Mouse (Mus musculus): ENCODE measurements around the gene Sp140.
"Not testable (repeated sequence)": the region's sequence is repeated elsewhere in the genome, so short reads cannot be mapped to it uniquely, and the experiment has no call there.

Gene Sp140

GRCm38 (mm10) chr1:85600078-85600477 is at the start of gene Sp140:
Gene Sp140, plus strand, starts transcription at chr1:85600378.
- not testable (repeated sequence) for DNase-seq (ENCODE audit: low spot score)

DNA sequence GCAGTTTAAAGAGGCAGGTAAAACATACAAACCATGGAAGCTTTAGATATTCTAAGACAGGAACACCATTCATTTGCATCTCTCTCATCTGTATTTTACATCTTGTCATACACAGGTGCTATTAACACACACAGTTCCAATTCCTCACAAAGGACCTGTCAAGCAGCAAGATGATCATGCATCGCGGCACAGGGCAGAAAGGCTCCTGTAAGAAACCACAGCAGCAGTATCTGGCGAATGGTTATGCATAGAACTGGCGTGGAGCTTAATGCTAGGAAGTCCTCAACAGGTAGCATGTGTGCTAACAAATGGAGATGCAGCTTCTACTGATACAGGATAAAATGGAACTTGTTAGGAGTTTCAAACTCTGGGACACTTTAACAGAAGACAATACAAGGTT is 44.9 kb upstream of the Sp140 start:
- DNase-seq (ENCODE audit: low spot score), result not testable (repeated sequence)

- not testable (repeated sequence) for DNase-seq (ENCODE audit: low spot score)
Measured at GRCm38 (mm10) chr1:85573554-85573953, 26.6 kb upstream of the Sp140 start.

DNA sequence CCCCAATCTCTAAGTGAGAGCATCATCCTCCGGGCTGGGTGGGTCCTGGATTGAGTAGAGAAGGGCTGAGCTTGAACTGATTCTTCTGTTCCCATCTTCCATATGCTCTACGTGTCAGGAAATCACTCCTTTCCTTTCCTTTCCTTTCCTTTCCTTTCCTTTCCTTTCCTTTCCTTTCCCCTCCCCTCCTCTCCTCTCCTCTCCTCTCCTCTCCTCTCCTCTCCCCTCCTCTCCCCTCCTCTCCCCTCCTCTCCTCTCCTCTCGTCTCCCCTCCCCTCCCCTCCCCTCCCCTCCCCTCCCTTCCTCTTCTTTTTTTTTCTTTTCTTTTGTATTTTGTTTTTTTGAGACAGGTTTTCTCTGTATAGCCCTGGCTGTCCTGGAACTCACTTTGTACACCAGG is 24.8 kb upstream of the Sp140 start, which contains the start of gene G530012D18Rik:
Gene G530012D18Rik, plus strand, starts transcription at position 301 of the 400 bp plus-strand sequence.
- DNase-seq (ENCODE audit: low spot score), result not testable (repeated sequence)

DNA sequence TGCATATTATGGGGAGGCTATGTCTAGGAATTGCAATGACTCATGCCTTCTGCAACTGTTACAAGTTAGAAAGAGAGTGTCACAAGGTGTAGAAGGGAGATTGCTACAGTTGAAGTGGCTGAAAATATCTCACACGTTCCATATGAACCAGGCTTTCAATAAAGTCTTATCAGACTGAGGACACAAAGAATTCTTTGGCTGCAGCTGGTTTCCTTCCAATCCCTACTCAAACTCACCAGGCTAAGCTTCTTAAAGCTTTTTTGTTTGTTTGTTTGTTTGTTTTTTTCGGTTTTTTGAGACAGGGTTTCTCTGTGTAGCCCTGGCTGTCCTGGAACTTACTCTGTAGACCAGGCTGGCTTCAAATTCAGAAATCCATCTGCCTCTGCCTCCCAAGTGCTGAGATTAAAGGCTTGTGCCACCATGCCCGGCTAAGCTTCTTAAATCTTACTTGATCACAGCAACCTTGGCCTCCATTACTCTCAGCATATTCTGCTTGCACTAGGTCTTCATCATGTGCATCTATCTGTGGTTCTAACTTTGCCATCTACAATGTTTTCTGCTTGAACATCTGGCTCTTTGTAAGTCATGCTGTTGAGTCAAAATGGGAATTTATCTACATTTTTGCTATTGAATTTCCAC is 21.7 kb upstream of the Sp140 start:
- not testable (repeated sequence) for DNase-seq (ENCODE audit: low spot score)

DNA sequence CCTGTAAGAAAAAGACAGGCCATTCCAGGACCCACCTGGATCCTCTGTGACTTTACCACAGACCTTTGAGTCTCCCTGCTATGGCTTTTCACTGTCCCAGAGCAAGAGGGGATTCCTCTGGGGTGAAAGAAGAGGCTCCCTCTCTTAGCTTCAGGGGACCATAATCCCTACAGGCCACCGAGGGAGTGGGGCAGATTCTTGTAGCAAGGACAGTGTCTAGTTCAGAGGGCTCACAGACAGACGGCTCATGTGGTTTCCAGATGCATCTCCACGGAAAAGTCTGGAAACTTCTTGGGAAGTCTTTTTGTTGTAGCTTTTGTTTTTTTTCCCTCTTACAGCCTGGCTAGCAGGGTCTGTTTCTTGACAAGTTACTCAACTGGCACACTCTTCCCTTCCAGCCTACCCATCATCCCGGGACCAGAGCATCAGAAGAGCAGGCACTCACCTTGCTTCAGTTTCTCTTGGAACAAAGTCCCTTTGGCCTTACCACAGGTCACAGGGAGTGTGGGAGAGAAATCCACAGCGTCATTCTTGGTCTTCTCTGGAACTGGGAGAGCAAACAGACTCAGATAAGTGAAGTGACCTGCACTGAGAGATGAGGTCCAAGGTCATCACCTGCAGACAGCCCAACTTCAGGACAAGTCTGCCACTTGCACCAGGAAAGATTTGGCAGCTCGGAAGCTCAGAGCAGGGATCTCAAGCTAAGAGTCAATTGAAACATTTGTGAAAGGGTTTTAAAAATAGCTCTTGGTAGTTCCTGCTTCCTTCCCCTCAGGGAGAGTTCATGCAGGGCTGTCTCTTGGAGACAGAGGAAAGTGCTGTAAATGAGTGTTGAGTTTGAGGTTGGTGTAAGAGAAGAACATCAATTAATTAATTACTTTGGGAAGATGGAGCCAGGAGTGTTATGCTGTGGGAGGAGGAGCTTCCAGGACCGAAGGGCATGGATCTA is 20.7 kb upstream of the Sp140 start:
- not testable (repeated sequence) for DNase-seq (ENCODE audit: low spot score)

DNA sequence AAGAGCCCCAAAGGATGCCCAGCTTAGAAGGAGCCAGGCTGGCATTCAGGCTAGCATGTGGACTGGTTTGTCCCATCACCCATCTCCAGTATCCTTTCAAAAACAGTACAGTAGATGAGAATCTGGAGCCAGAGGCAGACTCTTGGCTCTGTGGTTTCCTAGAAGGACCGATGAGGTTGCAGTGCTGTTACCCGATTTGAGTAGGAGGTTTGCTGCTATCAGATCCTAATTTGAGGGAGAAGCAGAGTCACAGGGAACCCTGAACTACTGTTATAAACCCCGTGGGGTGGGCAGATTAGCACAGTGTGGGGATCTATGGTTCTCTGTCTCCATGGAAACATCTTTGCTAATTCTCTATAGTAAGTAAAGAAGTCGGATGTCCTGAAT is 20.0 kb upstream of the Sp140 start:
- not testable (repeated sequence) for DNase-seq (ENCODE audit: low spot score)

DNA sequence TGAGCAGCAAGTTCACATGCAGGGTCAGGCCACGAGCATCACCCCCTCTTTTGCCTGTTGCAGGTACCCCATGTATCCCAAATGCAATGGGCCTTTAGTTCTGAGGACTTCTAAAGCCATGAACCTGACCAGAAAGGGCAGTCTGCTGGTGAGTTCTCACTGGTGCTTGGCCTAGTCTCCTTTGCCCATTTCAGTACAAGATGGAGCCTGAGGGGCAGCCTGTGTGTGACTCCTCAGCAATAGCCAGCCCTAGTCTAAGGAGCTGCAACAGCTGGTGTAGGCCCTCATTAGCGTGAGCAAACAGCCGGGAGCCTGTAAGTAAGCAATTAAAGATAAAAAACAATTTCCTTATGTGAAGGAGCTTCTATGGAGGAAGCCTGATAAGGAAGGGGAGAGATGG is 19.6 kb upstream of the Sp140 start:
- not testable (repeated sequence) for DNase-seq (ENCODE audit: low spot score)

DNA sequence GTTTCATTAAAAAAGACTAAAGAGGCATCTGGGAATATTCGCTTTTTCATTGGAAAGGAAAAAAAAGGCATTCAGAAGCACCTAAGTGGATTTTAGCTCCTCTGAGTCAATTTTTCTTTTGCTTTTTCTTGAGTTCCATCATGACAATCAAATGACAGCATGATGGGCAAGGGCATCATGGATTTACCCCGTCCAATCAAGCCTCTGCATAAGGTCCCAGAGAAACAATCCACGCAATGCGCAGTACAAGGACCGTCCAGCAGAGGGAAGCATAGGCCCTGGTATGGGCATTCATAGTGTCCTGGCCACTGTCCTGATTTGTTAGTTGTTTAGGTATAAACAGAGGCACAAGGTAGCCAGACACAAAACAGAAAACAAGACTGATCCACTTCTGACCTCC is 18.7 kb upstream of the Sp140 start:
- peak; percentile 8 for DNase-seq (ENCODE audit: low spot score)

- DNase-seq (ENCODE audit: low spot score), result not testable (repeated sequence)
Measured at GRCm38 (mm10) chr1:85588697-85589096, 11.5 kb upstream of the Sp140 start.

DNA sequence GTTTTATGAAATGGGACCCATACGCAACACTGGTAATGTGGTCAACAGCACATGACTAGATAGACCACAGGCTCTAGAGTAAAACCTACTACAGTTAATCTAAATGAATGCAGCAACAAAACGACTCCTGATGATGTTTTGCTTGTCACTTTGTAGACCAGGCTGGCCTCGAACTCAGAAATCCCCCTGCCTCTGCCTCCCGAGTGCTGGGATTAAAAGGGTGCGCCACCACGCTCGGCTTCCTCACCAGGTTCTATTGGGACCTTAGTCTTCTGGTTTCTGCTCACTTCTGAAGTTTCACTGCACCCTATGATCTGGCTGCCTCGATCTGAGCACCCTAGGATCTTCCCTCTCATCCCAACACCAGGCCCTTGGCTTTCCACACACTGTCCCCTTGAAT is 7.7 kb upstream of the Sp140 start:
- not testable (repeated sequence) for DNase-seq (ENCODE audit: low spot score)

DNA sequence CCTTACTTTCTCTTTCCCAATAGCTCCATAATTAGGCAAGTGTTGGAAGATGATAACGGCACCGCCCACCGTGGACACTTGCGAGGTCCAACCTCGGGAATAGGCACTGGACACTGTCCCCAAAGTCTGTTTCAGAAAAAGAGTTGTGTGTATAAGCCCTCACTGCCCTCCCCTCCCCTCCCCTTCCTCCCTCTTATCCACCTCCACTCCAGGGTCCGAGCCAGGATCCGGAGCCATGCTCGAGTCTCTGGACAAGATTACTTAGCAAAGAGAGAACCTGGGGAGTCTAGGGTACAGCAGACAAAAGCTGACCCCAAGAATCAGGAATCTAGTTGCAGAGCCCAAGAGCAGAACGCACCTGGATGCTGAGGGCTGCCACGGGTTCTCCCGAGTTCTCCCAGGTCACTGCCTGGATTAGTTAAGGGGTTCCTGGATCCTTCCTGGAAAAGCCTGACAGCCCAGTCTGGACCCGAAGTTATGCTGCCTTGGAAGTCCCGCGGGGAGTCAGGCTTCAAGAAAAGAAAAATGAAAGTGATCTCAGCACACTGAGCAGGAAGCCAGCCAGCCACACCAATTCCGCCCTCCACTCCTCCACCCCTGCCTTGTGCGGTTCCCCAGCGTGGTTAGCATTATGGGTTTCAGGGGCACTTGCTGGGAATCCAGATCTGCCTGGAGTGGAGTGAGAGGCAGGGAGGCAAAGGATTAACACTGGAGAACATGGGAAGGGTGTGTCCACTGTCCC is 1.7 kb upstream of the Sp140 start, which contains the start of gene Sp110:
Gene Sp110, minus strand, starts transcription at position 547 of the 742 bp plus-strand sequence.
- not testable (repeated sequence) for DNase-seq (ENCODE audit: low spot score)

GRCm38 (mm10) chr1:85600794-85601193 is 616 bp downstream of the Sp140 start:
- DNase-seq (ENCODE audit: low spot score), result not testable (repeated sequence)

DNA sequence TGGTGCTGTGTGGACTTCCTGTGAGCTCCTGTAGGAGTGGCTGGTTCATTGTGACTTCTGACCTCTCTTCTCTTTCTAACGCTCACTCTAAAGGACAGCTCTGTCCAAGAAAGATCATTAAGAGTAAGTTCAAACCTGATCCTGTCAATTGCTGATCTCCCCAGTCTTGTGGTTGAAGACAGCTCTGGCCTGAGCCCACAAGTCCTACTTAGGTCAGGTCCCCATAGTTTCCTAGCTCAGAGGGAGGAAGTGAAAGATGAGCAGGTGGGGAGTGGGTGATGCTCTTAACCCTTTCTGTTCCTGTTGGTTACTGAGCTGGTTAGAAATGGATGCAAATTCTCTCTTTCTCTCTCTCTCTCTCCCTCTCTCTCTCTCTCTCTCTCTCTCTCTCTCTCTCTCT is 4.2 kb downstream of the Sp140 start:
- DNase-seq (ENCODE audit: low spot score), result not testable (repeated sequence)

DNA sequence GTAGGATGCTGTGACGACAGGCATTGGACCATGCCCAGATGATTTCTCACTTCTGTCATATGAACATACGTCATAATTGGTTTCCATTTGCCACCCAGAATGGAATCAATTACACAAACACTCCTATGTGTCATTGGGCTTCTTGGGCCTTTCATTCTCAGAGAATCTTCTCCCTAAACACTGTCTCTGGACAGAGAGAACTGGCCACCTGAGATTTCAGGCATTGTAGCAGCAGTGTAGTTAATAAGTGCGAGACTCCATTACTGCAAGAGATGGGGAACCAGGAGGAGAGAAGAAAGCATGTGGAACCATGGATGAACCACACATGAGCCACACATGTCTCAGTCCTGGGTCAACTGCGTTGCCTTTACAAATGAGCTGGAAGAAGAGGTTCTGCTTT is 8.2 kb downstream of the Sp140 start:
- not testable (repeated sequence) for DNase-seq (ENCODE audit: low spot score)

- DNase-seq (ENCODE audit: low spot score), result not testable (repeated sequence)
Measured at GRCm38 (mm10) chr1:85610581-85610980, 10.4 kb downstream of the Sp140 start.

DNA sequence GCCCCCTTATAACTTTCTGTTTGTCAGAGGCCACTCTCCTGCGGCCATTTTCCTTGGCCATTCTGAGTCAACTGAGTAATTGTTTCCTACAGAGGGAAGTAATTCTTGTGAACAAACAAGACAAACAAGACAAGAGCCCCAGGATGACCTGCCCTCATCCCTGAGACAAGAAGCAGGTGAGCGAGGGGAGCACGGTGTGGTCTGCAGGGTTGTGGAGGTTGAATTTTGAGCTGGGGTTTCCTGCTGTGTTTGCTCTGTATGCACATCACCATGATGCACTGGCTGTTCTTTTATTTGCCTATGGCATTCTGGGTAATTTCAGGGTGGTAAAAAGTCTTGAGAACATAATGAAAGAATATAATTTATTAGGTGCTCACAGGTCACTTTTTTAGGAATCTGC is 14.9 kb downstream of the Sp140 start:
- DNase-seq (ENCODE audit: low spot score), result not testable (repeated sequence)

GRCm38 (mm10) chr1:85615819-85616218 is 15.6 kb downstream of the Sp140 start:
- DNase-seq (ENCODE audit: low spot score), result not testable (repeated sequence)

- not testable (repeated sequence) for DNase-seq (ENCODE audit: low spot score)
Measured at GRCm38 (mm10) chr1:85617161-85617560, 17.0 kb downstream of the Sp140 start.

- not testable (repeated sequence) for DNase-seq (ENCODE audit: low spot score)
Measured at GRCm38 (mm10) chr1:85618689-85619088, 18.5 kb downstream of the Sp140 start.

GRCm38 (mm10) chr1:85636936-85637335 is 36.8 kb downstream of the Sp140 start:
- DNase-seq (ENCODE audit: low spot score), result not testable (repeated sequence)

- not testable (repeated sequence) for DNase-seq (ENCODE audit: low spot score)
Measured at GRCm38 (mm10) chr1:85638144-85638543, 38.0 kb downstream of the Sp140 start.
